Mouse (Mus musculus) B cell, adult 2 months (primary cell): ENCODE data around the gene Ccdc51.

Experiments used
- DNase-seq, 2 experiments: peaks; one replicate each; pipeline ENCODE4 v3.0.0; 2022

Gene Ccdc51

GRCm38 (mm10) chr9:109097831-109098230 lies 15.5 kb downstream of the Ccdc51 start:
- DNase-seq: no peak

- no peak for DNase-seq
Observed at GRCm38 (mm10) chr9:109098366-109098765, 16.1 kb downstream of the Ccdc51 start.

GRCm38 (mm10) chr9:109098969-109099368 lies 16.7 kb downstream of the Ccdc51 start:
- DNase-seq: no peak

DNA sequence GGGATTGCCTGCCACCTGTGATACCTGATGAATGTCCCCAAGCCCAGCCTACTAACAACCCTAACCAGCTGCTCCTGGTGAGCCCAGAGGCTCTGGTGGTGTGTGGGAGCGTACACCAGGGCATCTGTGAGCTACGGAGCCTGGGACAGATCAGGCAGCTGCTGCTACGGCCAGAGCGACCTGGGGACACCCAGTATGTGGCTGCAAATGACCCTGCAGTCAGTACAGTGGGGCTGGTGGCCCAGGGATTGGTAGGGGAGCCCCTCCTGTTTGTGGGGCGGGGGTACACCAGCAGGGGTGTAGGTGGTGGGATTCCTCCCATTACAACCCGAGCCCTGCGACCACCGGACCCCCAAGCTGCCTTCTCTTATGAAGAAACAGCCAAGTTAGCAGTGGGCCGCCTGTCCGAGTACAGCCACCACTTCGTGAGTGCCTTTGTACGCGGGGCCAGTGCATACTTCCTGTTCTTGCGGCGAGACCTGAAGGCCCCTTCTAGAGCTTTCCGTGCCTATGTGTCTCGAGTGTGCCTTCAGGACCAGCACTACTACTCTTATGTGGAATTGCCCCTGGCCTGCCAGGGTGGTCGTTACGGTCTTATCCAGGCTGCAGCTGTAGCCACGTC lies 18.1 kb downstream of the Ccdc51 start:
- DNase-seq: no peak

GRCm38 (mm10) chr9:109101933-109102445 lies 19.7 kb downstream of the Ccdc51 start:
- DNase-seq: no peak

DNA sequence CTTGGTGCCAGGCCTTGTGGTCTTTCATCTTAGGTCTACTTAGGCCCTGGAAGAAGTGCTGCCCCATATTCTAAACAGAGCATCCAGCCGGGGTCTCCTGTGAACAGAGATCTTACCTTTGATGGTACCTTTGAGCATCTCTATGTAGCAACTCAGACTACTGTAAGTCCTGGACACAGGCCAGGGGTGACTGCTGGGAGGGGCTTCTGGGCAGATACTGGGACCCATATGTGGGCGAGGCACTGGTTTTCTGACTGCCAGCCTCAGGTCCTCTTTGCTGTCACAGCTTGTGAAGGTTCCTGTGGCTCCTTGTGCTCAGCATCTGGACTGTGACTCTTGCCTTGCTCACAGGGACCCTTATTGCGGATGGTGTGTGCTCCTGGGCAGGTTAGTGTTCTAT lies 20.2 kb downstream of the Ccdc51 start:
- DNase-seq: no peak

DNA sequence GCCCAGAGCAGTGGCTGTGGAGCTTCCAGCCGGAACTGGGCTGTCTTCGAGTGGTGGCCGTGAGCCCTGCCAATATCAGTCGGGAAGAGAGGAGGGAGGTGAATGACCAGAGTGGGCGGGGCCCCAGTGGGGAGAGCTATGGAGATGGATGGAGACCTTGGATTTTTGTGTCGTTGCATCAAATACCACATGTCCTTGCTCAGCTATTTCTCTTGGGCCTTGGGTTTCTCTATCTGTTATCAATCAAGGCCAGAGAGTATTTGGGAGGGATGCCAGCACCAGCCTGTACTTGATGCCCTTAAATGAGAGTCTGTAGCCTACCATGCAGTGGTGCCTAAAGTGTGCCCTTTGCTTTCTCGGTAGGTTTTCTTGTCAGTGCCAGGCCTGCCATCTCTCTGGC lies 21.0 kb downstream of the Ccdc51 start:
- DNase-seq: no peak

- DNase-seq: no peak
Observed at GRCm38 (mm10) chr9:109104083-109104482, 21.8 kb downstream of the Ccdc51 start.

DNA sequence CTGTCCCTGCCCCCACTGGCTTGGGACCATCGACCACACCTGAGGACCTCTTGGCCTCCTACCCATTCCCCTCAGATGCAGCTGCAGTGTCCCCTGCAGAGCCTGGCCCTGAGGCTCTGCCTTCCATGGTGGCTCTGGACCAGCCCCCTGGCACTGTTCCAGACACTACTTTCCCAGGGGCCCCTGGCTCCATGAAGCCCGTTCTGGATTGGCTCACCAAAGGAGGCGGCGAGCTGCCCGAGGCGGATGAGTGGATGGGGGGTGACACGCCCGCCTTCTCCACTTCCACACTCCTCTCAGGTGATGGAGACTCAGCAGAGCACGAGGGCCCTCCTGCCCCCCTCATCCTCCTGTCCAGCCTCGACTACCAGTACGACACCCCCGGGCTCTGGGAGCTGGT lies 22.7 kb downstream of the Ccdc51 start:
- DNase-seq: no peak

DNA sequence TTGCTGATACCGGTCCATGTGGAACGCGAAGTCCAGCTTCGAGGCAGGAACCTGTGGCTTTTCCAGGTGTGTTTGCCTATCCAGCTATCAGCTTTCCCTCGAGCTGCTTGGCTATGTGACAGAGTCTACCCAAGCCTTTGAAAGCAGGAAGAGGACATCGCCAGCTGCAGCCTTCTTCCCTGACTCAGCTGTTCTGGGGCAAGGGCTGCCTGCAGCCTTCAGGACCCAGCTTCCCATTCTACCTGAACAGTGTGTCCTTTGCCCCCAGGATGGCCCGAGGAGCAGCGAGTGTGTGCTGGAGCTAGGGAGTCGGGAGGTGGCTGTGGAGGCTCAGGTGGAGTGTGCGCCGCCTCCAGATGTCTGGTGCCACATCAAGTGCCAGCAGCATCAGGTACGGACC lies 23.4 kb downstream of the Ccdc51 start:
- DNase-seq: no peak

- DNase-seq: no peak
Observed at GRCm38 (mm10) chr9:109107341-109107740, 25.0 kb downstream of the Ccdc51 start.

DNA sequence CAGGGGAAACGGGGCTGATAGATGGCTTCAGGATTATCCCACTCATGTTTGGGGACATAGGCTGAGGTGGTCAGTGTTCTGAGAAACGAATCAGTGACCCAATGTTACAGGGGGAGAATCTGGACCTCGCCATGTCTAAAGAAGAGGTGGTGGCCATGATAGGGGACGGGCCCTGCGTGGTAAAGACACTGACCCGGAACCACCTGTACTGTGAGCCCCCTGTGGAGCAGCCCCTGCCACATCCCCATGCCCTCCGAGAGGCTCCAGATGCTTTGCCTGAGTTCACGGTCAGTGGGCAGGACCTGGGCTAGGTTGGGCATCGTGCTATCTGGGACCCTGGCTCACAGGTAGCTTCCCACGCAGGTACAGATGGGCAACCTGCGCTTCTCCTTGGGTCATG lies 27.9 kb downstream of the Ccdc51 start:
- DNase-seq: no peak

DNA sequence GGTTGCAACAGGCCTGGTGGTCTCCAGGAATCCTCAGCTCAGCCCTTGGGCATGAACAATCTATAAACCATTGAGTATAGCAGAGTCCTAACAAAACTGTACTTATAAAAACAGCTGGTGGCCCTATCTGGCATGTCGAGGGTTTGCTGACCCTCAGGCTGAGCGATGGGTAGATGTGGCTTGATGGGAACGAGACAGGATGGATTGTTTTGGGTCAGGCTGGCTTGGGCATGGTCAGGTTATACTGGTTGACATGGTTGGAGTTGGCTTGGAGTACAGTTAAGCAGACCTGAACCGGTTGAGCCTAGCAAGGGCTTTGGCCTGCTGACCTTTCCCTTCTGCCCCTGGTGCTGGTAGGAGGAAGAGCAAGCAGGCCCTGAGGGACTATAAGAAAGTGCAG lies 28.8 kb downstream of the Ccdc51 start:
- no peak for DNase-seq

GRCm38 (mm10) chr9:109111591-109111990 lies 29.3 kb downstream of the Ccdc51 start:
- DNase-seq: no peak

DNA sequence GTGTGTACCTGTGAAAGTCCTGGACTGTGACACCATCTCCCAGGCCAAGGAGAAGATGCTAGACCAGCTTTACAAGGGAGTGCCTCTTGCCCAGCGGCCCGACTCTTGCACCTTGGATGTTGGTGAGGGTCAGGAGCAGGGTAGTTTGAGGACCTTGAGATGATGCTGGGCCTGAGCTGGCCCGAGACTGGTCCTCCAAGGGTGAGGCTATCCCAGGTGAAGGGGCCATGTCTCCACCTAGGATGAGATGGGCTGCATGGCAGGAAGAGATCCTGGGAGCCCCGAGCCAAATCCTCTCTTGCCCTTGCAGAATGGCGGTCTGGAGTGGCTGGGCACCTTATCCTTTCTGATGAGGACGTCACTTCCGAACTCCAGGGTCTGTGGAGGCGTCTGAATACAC lies 31.0 kb downstream of the Ccdc51 start:
- no peak for DNase-seq

DNA sequence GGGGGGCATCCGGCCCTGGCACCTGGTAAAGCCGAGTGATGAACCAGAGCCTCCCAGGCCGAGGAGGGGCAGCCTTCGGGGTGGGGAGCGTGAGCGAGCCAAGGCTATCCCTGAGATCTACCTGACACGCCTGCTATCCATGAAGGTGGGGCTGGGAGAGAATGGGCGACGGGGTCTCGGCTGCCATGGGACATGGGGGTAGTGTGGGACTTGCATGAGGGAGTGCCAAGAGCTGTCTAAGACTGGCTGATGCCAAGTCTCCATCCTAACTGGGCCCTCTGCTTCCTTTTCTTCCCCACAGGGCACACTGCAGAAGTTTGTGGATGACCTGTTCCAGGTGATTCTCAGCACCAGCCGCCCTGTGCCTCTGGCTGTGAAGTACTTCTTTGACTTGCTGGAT lies 32.0 kb downstream of the Ccdc51 start:
- no peak for DNase-seq

GRCm38 (mm10) chr9:109114871-109115270 lies 32.6 kb downstream of the Ccdc51 start:
- no peak for DNase-seq

DNA sequence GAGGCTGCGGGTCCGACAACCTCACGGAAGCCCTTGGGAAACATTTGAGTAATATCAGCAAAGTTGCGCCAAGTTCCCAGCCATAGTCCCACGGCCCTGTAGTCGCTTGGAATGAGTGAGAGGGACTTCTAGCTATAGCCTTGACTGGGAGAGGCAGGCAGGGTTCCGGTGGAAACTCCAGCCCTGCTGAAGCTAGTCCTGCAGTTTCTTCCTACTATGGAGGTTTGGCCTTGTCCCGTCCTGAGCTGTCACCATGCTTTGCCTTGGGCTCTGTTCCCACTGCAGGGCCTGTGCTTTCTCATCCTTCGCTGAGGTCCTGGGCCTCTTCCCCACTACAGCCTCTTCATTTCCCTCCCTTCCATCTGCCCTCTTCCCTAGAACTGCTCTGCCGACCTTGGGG lies 33.9 kb downstream of the Ccdc51 start:
- no peak for DNase-seq

GRCm38 (mm10) chr9:109118106-109118505 lies 35.8 kb downstream of the Ccdc51 start:
- no peak for DNase-seq

- DNase-seq: no peak
Observed at GRCm38 (mm10) chr9:109119571-109119970, 37.3 kb downstream of the Ccdc51 start.

GRCm38 (mm10) chr9:109120956-109121355 lies 38.7 kb downstream of the Ccdc51 start:
- DNase-seq: no peak

- DNase-seq: peak; percentile 61 to 66
Observed at GRCm38 (mm10) chr9:109122553-109123085, 40.3 kb downstream of the Ccdc51 start.

- no peak for DNase-seq
Observed at GRCm38 (mm10) chr9:109123266-109123665, 41.0 kb downstream of the Ccdc51 start.

- no peak for DNase-seq
Observed at GRCm38 (mm10) chr9:109124164-109124563, 41.9 kb downstream of the Ccdc51 start.

DNA sequence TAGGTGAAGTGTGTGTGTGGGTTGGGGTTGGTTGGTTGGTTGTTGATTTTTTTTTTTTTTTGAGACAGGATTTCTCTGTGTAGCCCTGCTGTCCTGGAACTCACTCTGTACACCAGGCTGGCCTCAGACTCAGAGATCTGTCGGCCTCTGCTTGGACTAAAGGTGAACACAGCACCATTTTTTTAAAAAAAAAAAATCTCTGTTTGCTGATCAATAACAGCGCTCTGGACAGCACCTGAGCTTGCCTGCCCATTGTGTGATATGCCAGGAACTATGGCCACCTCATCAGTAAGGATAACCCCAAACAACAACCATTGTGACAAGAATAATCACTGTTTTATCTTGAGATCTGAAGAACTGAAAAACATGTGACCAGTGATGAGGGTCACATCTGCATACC lies 42.8 kb downstream of the Ccdc51 start:
- DNase-seq: no peak
